Mouse (Mus musculus) liver, adult 2 months (tissue): ENCODE results near the gene Myh13. TPM values are rescaled to one million over a fixed set of nuclear protein-coding genes. Genes with fewer than 3 reads are reported as not detected.

Experiments used
- DNase-seq: peaks from one replicate; pipeline ENCODE4 v3.0.0-alpha.2; 2011; ENCODE audit warnings: low read depth, low spot score; ENCODE audit errors: extremely low read depth
- H3K27ac ChIP-seq: fragments of 200-500 bp; replicated peaks from 2 replicates; pipeline ENCODE4 v1.5.1; 2012; ENCODE audit warnings: low read depth, mild to moderate bottlenecking, control low read depth, inconsistent platforms, low read length; ENCODE audit not compliant: insufficient read depth
- H3K27me3 ChIP-seq: fragments of 200-500 bp; 2 replicates; pipeline ENCODE4 v1.6.1; 2012; ENCODE audit warnings: mild to moderate bottlenecking, moderate library complexity, low read length, inconsistent platforms; ENCODE audit not compliant: control insufficient read depth, insufficient read depth
- H3K36me3 ChIP-seq: fragments of 200-500 bp; 2 replicates; pipeline ENCODE4 v1.6.1; 2012; ENCODE audit warnings: low read length, inconsistent platforms; ENCODE audit not compliant: control insufficient read depth, insufficient read depth
- H3K4me1 ChIP-seq: fragments of 200-500 bp; 2 replicates; pipeline ENCODE4 v1.6.1; 2011; ENCODE audit warnings: low read length; ENCODE audit not compliant: control insufficient read depth, insufficient read depth
- H3K4me3 ChIP-seq: fragments of 200-500 bp; 2 replicates; pipeline ENCODE4 v1.5.1; 2011; ENCODE audit warnings: low read depth, mild to moderate bottlenecking, control low read depth, low read length, moderate library complexity; ENCODE audit not compliant: insufficient read depth
- H3K79me2 ChIP-seq: fragments of 200-500 bp; 2 replicates; pipeline ENCODE4 v1.6.1; 2012; ENCODE audit warnings: inconsistent platforms, mild to moderate bottlenecking, low read length, moderate library complexity; ENCODE audit not compliant: control insufficient read depth, insufficient read depth
- H3K9ac ChIP-seq: fragments of 200-500 bp; 2 replicates; pipeline ENCODE4 v1.6.1; 2012; ENCODE audit warnings: low read depth, mild to moderate bottlenecking, control low read depth, inconsistent platforms, low read length
- CTCF ChIP-seq: fragments of 200-500 bp; IDR thresholded peaks from 2 replicates; pipeline ENCODE4 v1.5.1; 2011; ENCODE audit warnings: low read depth, low read length, control low read depth
- POLR2A ChIP-seq: fragments of 200-500 bp; IDR thresholded peaks from 2 replicates; pipeline ENCODE4 v1.6.1; 2011; ENCODE audit warnings: low read length, control low read depth; ENCODE audit not compliant: insufficient read depth; ENCODE audit errors: extremely low read depth
- WGBS: fragments of 180-500 bp; shearing (Covaris S2); methylation state at CpG from one replicate; pipeline ENCODE4 v1.1.7; 2018; 5-methylcytosine and 5-hydroxymethylcytosine counted together
- polyA plus RNA-seq: library from polyadenylated mRNA; depleted of rRNA; stranded (reverse); fragments of >200 nt; gene quantifications from 2 replicates; pipeline ENCODE4 v1.2.3, GENCODE M21; 2012
- total RNA-seq: library from RNA; depleted of rRNA; stranded (reverse); fragments of >200 nt; gene quantifications from 2 replicates; pipeline ENCODE4 v1.2.3, GENCODE M21; 2014

The Myh13 gene
- total and polyA plus RNA-seq, 2 experiments: not detected

- no peaks in the 10 kb centered on the region for H3K27me3 ChIP-seq
- no peaks in the 10 kb centered on the region for H3K36me3 ChIP-seq
- H3K79me2 ChIP-seq: no peaks in the 10 kb centered on the region
- no peak overlapping the region for H3K4me3 ChIP-seq
- no peak for DNase-seq
- no peak for TF ChIP-seq POLR2A
- no peak for TF ChIP-seq CTCF
- H3K27ac ChIP-seq: no peak overlapping the region
- no peak overlapping the region for H3K9ac ChIP-seq
- no peaks in the 10 kb centered on the region for H3K4me1 ChIP-seq
- 63% methylated on average over 2 of the region's 2 CpGs for WGBS
These were observed 23.9 kb downstream of the Myh13 start for GRCm38 (mm10) chr11:67345186-67345855.

GRCm38 (mm10) chr11:67345856-67346236 is 24.4 kb downstream of the Myh13 start:
- no peak for DNase-seq

GRCm38 (mm10) chr11:67350153-67350768 is 28.8 kb downstream of the Myh13 start:
- H3K9ac ChIP-seq: no peak overlapping the region
- peak; percentile 42 for DNase-seq
- no peak overlapping the region for H3K4me3 ChIP-seq

More at GRCm38 (mm10) chr11:67345856-67346236, 24.4 kb downstream of the Myh13 start:
- H3K79me2 ChIP-seq: no peaks in the 10 kb centered on the region
- H3K36me3 ChIP-seq: no peaks in the 10 kb centered on the region
- H3K27ac ChIP-seq: no peak overlapping the region
- H3K9ac ChIP-seq: no peak overlapping the region
- no peaks in the 10 kb centered on the region for H3K4me1 ChIP-seq
- no peaks in the 10 kb centered on the region for H3K27me3 ChIP-seq
- H3K4me3 ChIP-seq: no peak overlapping the region
- TF ChIP-seq CTCF: no peak
- no peak for TF ChIP-seq POLR2A

GRCm38 (mm10) chr11:67353011-67353410 is 31.6 kb downstream of the Myh13 start:
- no peak overlapping the region for H3K27ac ChIP-seq
- 52% methylated on average over 4 of the region's 4 CpGs for WGBS
- no peaks in the 10 kb centered on the region for H3K79me2 ChIP-seq
- H3K4me1 ChIP-seq: no peaks in the 10 kb centered on the region
- no peak overlapping the region for H3K9ac ChIP-seq
- H3K27me3 ChIP-seq: no peaks in the 10 kb centered on the region
- DNase-seq: no peak
- no peaks in the 10 kb centered on the region for H3K36me3 ChIP-seq
- H3K4me3 ChIP-seq: no peak overlapping the region
- TF ChIP-seq POLR2A (no peak), CTCF (no peak)

More at GRCm38 (mm10) chr11:67350153-67350768, 28.8 kb downstream of the Myh13 start:
- Histone ChIP-seq H3K36me3 (no peaks in the 10 kb centered on the region), H3K27me3 (no peaks in the 10 kb centered on the region), H3K79me2 (no peaks in the 10 kb centered on the region), H3K4me1 (no peaks in the 10 kb centered on the region), H3K27ac (no peak overlapping the region)
- 44% methylated on average over 14 of the region's 14 CpGs for WGBS
- TF ChIP-seq POLR2A (no peak), CTCF (peak; percentile 75)

DNA sequence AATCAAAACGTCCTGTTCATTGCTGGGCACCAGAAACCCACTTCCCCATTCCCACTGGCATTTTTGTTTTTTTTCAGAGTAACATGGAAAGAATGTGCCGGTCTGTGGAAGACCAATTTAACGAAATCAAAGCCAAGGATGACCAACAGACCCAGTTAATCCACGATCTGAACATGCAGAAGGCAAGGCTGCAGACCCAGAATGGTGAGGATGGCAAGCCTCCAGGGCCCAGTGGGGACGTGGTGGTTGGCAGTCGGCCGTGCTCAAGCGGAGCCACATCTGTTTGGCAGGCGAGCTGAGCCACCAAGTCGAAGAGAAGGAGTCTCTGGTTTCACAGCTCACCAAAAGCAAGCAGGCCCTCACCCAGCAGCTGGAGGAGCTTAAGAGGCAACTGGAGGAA is 36.6 kb downstream of the Myh13 start:
- H3K36me3 ChIP-seq: no peaks in the 10 kb centered on the region
- H3K27ac ChIP-seq: no peak overlapping the region
- no peaks in the 10 kb centered on the region; the same call in 1 of the 2 replicates for H3K27me3 ChIP-seq
- H3K4me1 ChIP-seq: no peaks in the 10 kb centered on the region
- H3K4me3 ChIP-seq: no peak overlapping the region
- no peak overlapping the region for H3K9ac ChIP-seq
- no peak for DNase-seq
- WGBS: 71% methylated on average over 10 of the region's 10 CpGs
- H3K79me2 ChIP-seq: no peaks in the 10 kb centered on the region
- TF ChIP-seq POLR2A (no peak), CTCF (no peak)

GRCm38 (mm10) chr11:67362236-67362635 is 40.8 kb downstream of the Myh13 start:
- no peaks in the 10 kb centered on the region for H3K79me2 ChIP-seq
- DNase-seq: no peak
- H3K4me3 ChIP-seq: no peak overlapping the region
- 79% methylated on average over 3 of the region's 3 CpGs for WGBS
- H3K27me3 ChIP-seq: no peaks in the 10 kb centered on the region; the same call in 1 of the 2 replicates
- no peaks in the 10 kb centered on the region for H3K4me1 ChIP-seq
- no peak overlapping the region for H3K9ac ChIP-seq
- TF ChIP-seq POLR2A: no peak
- no peak for TF ChIP-seq CTCF
- H3K36me3 ChIP-seq: no peaks in the 10 kb centered on the region
- H3K27ac ChIP-seq: no peak overlapping the region
